Mouse (Mus musculus) limb, embryonic 11.5 days (tissue): ENCODE results near the gene Mlc1. TPM values are rescaled to one million over a fixed set of nuclear protein-coding genes. Genes with fewer than 3 reads are reported as not detected.

ENCODE experiments used
- ATAC-seq: fragments of 200-750 bp; cut with Nextera tagmentation; 2 replicates; pipeline ENCODE4 v1.8.0; 2017; ENCODE audit warnings: low read depth; ENCODE audit not compliant: insufficient number of reproducible peaks, low FRiP score, low TSS enrichment
- DNase-seq: peaks from one replicate; pipeline ENCODE4 v3.0.0-alpha.2; 2015; ENCODE audit warnings: low spot score
- H3K27ac ChIP-seq: fragments of 300-500 bp; sonication (generic); replicated peaks from 2 replicates; pipeline ENCODE4 v1.5.1; 2014; ENCODE audit warnings: low read depth, mild to moderate bottlenecking, low read length
- H3K27me3 ChIP-seq: fragments of 300-500 bp; sonication (generic); 2 replicates; pipeline ENCODE4 v1.6.1; 2014; ENCODE audit warnings: mild to moderate bottlenecking, low read length, mixed read lengths; ENCODE audit not compliant: control insufficient read depth, insufficient read depth
- H3K36me3 ChIP-seq: fragments of 300-500 bp; sonication (generic); 2 replicates; pipeline ENCODE4 v1.6.1; 2014; ENCODE audit warnings: mild to moderate bottlenecking, low read length, moderate library complexity, mixed read lengths; ENCODE audit not compliant: control insufficient read depth, insufficient read depth
- H3K4me1 ChIP-seq: fragments of 300-500 bp; sonication (generic); 2 replicates; pipeline ENCODE4 v1.6.1; 2014; ENCODE audit warnings: low read length, mixed read lengths; ENCODE audit not compliant: control insufficient read depth, insufficient read depth
- H3K4me2 ChIP-seq: fragments of 300-500 bp; sonication (generic); 2 replicates; pipeline ENCODE4 v1.6.1; 2014; ENCODE audit warnings: low read depth, mild to moderate bottlenecking, moderate library complexity; ENCODE audit not compliant: severe bottlenecking
- H3K4me3 ChIP-seq: fragments of 300-500 bp; sonication (generic); 2 replicates; pipeline ENCODE4 v1.5.1; 2014; ENCODE audit warnings: low read depth, low read length
- H3K9ac ChIP-seq: fragments of 300-500 bp; sonication (generic); 2 replicates; pipeline ENCODE4 v1.6.1; 2014; ENCODE audit warnings: mild to moderate bottlenecking, low read length
- H3K9me3 ChIP-seq: fragments of 300-500 bp; sonication (generic); 2 replicates; pipeline ENCODE4 v1.6.1; 2016; ENCODE audit warnings: low read length; ENCODE audit not compliant: control insufficient read depth
- WGBS: fragments of 180-500 bp; shearing (Covaris S2); extraction: QIAGEN DNeasy Blood & Tissue Kit; methylation state at CpG from one replicate; pipeline ENCODE4 v1.1.7; 2014; 5-methylcytosine and 5-hydroxymethylcytosine counted together
- polyA plus RNA-seq: library from polyadenylated mRNA; unstranded; fragments of >200 nt; fragmentation: Nextera tagmentation; extraction: Ambion mirVana; gene quantifications from 2 replicates; pipeline ENCODE4 v1.2.1, GENCODE M21; 2014

Gene Mlc1
- polyA plus RNA-seq, 1 experiment from 2014 or later: not detected

DNA sequence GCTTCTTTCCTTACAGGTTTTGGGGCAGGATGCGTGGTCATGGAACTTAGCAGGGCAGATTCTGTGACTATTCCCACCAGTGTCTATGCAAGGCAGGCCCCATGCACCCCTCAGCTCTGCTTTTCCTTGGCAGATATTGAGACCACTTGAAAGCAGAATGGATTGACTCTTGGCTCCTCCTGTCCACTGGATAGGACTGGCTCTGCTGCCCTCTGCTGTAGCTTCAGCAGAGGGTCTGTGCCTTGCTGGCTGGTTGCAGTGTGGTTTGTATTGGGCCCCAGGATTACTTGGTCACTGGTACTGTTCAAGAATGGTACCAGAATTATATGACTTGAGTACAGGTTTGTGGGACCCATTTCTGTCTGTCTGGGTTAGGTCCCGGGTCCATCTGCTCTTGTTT lies 20.3 kb upstream of the Mlc1 start:
- no peak for ATAC-seq
- no peak overlapping the region for H3K9ac ChIP-seq
- no peaks in the 10 kb centered on the region for H3K27me3 ChIP-seq
- no peaks in the 10 kb centered on the region for H3K36me3 ChIP-seq
- H3K9me3 ChIP-seq: no peaks in the 10 kb centered on the region
- no peak overlapping the region for H3K27ac ChIP-seq
- H3K4me1 ChIP-seq: peaks cover 5% of the 10 kb centered on the region
- H3K4me2 ChIP-seq: no peak overlapping the region
- H3K4me3 ChIP-seq: no peak overlapping the region
- 77% methylated on average over 2 of the region's 2 CpGs for WGBS
- no peak for DNase-seq

DNA sequence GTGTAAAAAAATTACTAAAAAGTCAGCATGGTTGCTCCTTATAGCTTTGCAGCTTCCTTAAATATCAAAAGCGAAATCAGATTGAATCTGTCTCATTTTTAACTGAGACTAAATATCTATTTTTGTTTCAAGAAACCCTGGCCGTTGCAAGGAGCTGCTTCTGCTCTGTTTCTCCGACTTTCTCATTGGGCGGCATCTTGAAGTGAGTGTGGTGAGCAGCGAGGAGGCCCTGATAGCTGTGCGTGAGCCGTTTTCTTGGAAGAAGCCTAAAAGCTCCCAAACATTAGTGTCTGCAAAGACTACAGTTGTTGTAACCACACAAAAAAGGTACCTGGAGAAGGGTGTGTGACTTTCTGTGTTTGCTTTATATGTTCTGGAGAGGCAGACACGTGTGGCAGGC lies 19.8 kb upstream of the Mlc1 start:
- H3K9ac ChIP-seq: no peak overlapping the region
- peaks cover 5% of the 10 kb centered on the region for H3K4me1 ChIP-seq
- H3K36me3 ChIP-seq: no peaks in the 10 kb centered on the region
- 74% methylated on average over 8 of the region's 8 CpGs for WGBS
- no peaks in the 10 kb centered on the region for H3K27me3 ChIP-seq
- H3K9me3 ChIP-seq: no peaks in the 10 kb centered on the region
- H3K4me3 ChIP-seq: no peak overlapping the region
- H3K4me2 ChIP-seq: no peak overlapping the region
- no peak for ATAC-seq
- no peak overlapping the region for H3K27ac ChIP-seq
- DNase-seq: no peak

GRCm38 (mm10) chr15:88989236-88989635 lies 10.4 kb upstream of the Mlc1 start:
- Histone ChIP-seq H3K27me3 (no peaks in the 10 kb centered on the region), H3K4me1 (no peaks in the 10 kb centered on the region), H3K36me3 (no peaks in the 10 kb centered on the region), H3K27ac (no peak overlapping the region), H3K9me3 (no peaks in the 10 kb centered on the region), H3K9ac (no peak overlapping the region), H3K4me3 (no peak overlapping the region), H3K4me2 (no peak overlapping the region)
- DNase-seq (no peak), ATAC-seq (no peak)
- WGBS: 75% methylated on average over 2 of the region's 2 CpGs

DNA sequence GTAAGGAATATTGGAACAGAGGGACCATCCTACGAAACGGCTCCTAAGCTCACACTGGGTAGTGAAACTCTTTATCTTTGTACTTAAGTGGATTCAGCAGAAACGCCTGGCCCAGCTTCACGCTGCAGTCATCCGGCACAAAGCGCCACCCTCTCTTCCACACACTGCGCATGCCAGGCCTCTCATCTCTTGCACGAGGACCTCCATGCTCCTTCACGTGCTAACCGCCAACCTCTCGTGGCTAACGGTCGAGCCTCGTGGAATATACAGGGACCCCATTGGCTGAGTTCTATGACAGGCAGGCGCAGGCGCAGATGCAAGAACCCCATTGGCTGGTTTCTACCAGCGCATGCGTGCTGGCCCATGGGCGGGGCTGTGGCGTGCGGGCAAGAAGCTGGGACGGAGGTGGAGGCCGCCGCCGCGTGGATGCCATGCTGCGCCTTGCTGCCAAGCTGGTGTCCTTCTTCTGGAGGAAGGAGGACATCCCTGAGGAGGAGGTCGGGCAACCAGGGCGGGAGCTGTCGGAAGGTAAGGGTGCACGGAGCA lies 3.8 kb upstream of the Mlc1 start, which contains the start of gene Mov10l1:
Gene Mov10l1 (plus strand): TSS at position 376 of the 546 bp plus-strand sequence.
- Histone ChIP-seq H3K27ac (no peak within 1 kb of the TSS), H3K4me2 (no peak within 1 kb of the TSS), H3K36me3 (no peaks in the 10 kb centered on the region), H3K9ac (no peak within 1 kb of the TSS), H3K4me1 (no peaks in the 10 kb centered on the region), H3K27me3 (no peaks in the 10 kb centered on the region), H3K9me3 (no peaks in the 10 kb centered on the region), H3K4me3 (no peak within 1 kb of the TSS)
- no peak for DNase-seq
- 92% methylated on average over 31 of the region's 31 CpGs for WGBS
- no peak for ATAC-seq

DNA sequence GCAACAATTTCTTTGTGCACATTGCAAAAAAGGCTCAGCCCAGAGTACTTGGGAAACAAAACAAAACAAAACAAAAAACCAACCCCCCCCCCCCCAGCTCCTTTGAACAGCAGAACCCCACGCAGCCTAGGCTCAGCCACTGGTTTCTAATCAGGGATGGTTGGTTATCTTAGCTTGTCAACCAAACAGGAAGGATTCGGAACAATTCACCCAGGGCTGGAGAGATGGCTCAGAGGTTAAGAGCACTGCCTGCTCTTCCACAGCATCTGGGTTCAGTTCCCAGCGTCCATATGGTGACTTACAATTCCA lies 285 bp upstream of the Mlc1 start:
- H3K4me2 ChIP-seq: no peak overlapping the region
- no peaks in the 10 kb centered on the region for H3K27me3 ChIP-seq
- no peaks in the 10 kb centered on the region for H3K9me3 ChIP-seq
- DNase-seq (no peak), ATAC-seq (no peak)
- H3K36me3 ChIP-seq: no peaks in the 10 kb centered on the region
- no peak overlapping the region for H3K4me3 ChIP-seq
- no peaks in the 10 kb centered on the region for H3K4me1 ChIP-seq
- WGBS: 70% methylated on average over 3 of the region's 3 CpGs
- no peak overlapping the region for H3K9ac ChIP-seq
- no peak overlapping the region for H3K27ac ChIP-seq

DNA sequence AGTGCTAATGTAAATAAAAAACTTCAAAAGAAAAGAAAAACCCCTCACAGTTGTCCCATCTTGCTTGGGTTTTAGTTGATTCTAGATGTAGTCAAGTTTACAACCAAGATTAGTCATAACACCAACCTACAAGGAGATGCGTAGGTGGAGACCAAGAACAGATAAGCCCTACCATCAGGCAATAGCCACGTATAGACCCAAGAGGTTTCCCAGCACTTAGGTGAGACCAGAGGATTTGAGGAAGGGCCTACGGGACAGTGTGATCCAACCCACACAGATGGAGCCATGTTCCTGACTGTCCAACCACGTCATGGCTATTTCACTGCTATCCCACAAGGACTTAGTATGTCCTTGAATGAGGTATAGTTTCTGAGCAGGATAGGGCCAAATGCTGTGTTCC lies 6.5 kb downstream of the Mlc1 start:
- Histone ChIP-seq H3K4me2 (no peak overlapping the region), H3K4me1 (no peaks in the 10 kb centered on the region), H3K27me3 (no peaks in the 10 kb centered on the region), H3K9me3 (no peaks in the 10 kb centered on the region), H3K27ac (no peak overlapping the region), H3K4me3 (no peak overlapping the region), H3K9ac (no peak overlapping the region), H3K36me3 (no peaks in the 10 kb centered on the region)
- ATAC-seq: no peak
- DNase-seq: no peak
- WGBS: 85% methylated on average over 4 of the region's 4 CpGs

GRCm38 (mm10) chr15:88964070-88964578 lies 14.7 kb downstream of the Mlc1 start:
- ATAC-seq: no peak
- Histone ChIP-seq H3K4me2 (no peak overlapping the region), H3K36me3 (no peaks in the 10 kb centered on the region), H3K4me3 (no peak overlapping the region), H3K27ac (no peak overlapping the region), H3K9me3 (no peaks in the 10 kb centered on the region), H3K9ac (no peak overlapping the region), H3K27me3 (no peaks in the 10 kb centered on the region), H3K4me1 (no peaks in the 10 kb centered on the region)
- no peak for DNase-seq
- WGBS: 89% methylated on average over 2 of the region's 2 CpGs

DNA sequence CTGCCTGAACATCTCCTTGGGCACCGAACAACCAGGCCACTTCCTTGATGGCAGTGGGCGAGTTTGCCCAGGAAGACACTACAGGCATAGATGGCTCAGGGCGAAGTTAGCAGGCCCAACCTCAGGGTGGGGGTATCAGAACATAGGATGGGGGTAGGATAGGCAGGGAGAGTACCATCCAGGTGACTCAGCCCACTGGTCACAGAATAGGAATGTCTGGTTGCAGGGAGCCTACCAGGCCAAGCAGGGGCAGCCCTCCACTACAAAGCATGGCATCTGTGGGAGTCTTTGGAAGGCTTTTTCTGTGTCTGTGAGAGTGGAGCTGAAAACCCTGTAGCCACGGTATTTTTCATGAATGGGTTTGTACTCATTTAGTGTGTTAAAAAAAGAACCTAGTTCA lies 21.3 kb downstream of the Mlc1 start:
- ATAC-seq (no peak), DNase-seq (no peak)
- Histone ChIP-seq H3K9me3 (no peaks in the 10 kb centered on the region), H3K27ac (no peak overlapping the region), H3K36me3 (no peaks in the 10 kb centered on the region), H3K4me1 (peaks cover 4% of the 10 kb centered on the region; the same call in 1 of the 2 replicates), H3K9ac (no peak overlapping the region), H3K4me2 (no peak overlapping the region), H3K27me3 (peaks cover 16% of the 10 kb centered on the region), H3K4me3 (no peak overlapping the region)
- WGBS: 82% methylated on average over 4 of the region's 4 CpGs

- H3K27ac ChIP-seq: no peak overlapping the region
- WGBS: 84% methylated on average over 6 of the region's 6 CpGs
- H3K9ac ChIP-seq: no peak overlapping the region
- DNase-seq (no peak), ATAC-seq (no peak)
- H3K27me3 ChIP-seq: peaks cover 16% of the 10 kb centered on the region
- H3K9me3 ChIP-seq: no peaks in the 10 kb centered on the region
- peaks cover 4% of the 10 kb centered on the region; the same call in 1 of the 2 replicates for H3K4me1 ChIP-seq
- H3K36me3 ChIP-seq: no peaks in the 10 kb centered on the region
- no peak overlapping the region for H3K4me3 ChIP-seq
- no peak overlapping the region for H3K4me2 ChIP-seq
Observed at GRCm38 (mm10) chr15:88955342-88955741, 23.5 kb downstream of the Mlc1 start.
